Mouse (Mus musculus) cerebellum, adult 18-20 months (tissue): ENCODE results near the gene Cavin2.

Source experiments
- DNase-seq, 2 experiments: peaks; one replicate each; pipeline ENCODE4 v3.0.0; 2021

Gene Cavin2

GRCm38 (mm10) chr1:51315476-51315875 lies 26.6 kb downstream of the Cavin2 start:
- DNase-seq, result no peak

- no peak for DNase-seq
Observed at GRCm38 (mm10) chr1:51323506-51323905, 34.6 kb downstream of the Cavin2 start.

GRCm38 (mm10) chr1:51328541-51328940 lies 39.6 kb downstream of the Cavin2 start:
- no peak for DNase-seq

GRCm38 (mm10) chr1:51332986-51333385 lies 44.1 kb downstream of the Cavin2 start:
- peak in 1 of 2 experiments; percentile 29 for DNase-seq

GRCm38 (mm10) chr1:51333557-51334285 lies 44.8 kb downstream of the Cavin2 start:
- DNase-seq, result peak; percentile 89 to 94

- peak; percentile 49 to 57 for DNase-seq
Observed at GRCm38 (mm10) chr1:51334289-51334688, 45.4 kb downstream of the Cavin2 start.

- DNase-seq, result no peak
Observed at GRCm38 (mm10) chr1:51335081-51335480, 46.2 kb downstream of the Cavin2 start.

GRCm38 (mm10) chr1:51344160-51344559 lies 55.2 kb downstream of the Cavin2 start:
- no peak for DNase-seq

- no peak for DNase-seq
Observed at GRCm38 (mm10) chr1:51347596-51347995, 58.7 kb downstream of the Cavin2 start.

GRCm38 (mm10) chr1:51348631-51349030 lies 59.7 kb downstream of the Cavin2 start:
- DNase-seq, result no peak

- DNase-seq, result no peak
Observed at GRCm38 (mm10) chr1:51349291-51349967, 60.5 kb downstream of the Cavin2 start.
